Mouse (Mus musculus) stomach, postnatal 0 days (tissue): ENCODE measurements around the gene Tomm5. TPM values are rescaled to one million over a fixed set of nuclear protein-coding genes. Genes with fewer than 3 reads are reported as not detected.
"Not testable (repeated sequence)": the region's sequence is repeated elsewhere in the genome, so short reads cannot be mapped to it uniquely, and the experiment has no call there.

Experiments used
- ATAC-seq: fragments of 200-750 bp; cut with Nextera tagmentation; 2 replicates; pipeline ENCODE4 v1.8.0; 2017; ENCODE audit not compliant: low FRiP score, low TSS enrichment
- DNase-seq: peaks from one replicate; pipeline ENCODE4 v3.0.0-alpha.2; 2016; ENCODE audit warnings: low spot score
- H3K27ac ChIP-seq: fragments of 300-500 bp; sonication (generic); replicated peaks from 2 replicates; pipeline ENCODE4 v1.5.1; 2014; ENCODE audit warnings: mild to moderate bottlenecking, control low read depth
- H3K27me3 ChIP-seq: fragments of 300-500 bp; sonication (generic); 2 replicates; pipeline ENCODE4 v1.6.1; 2014; ENCODE audit warnings: low read length; ENCODE audit not compliant: control insufficient read depth, insufficient read depth
- H3K36me3 ChIP-seq: fragments of 300-500 bp; sonication (generic); 2 replicates; pipeline ENCODE4 v1.6.1; 2014; ENCODE audit warnings: low read length, mixed read lengths; ENCODE audit not compliant: control insufficient read depth, insufficient read depth
- H3K4me1 ChIP-seq: fragments of 300-500 bp; sonication (generic); replicated peaks from 2 replicates; pipeline ENCODE4 v1.6.1; 2014; ENCODE audit warnings: antibody characterized with exemption; ENCODE audit not compliant: control insufficient read depth, insufficient read depth
- H3K4me2 ChIP-seq: fragments of 300-500 bp; sonication (generic); replicated peaks from 2 replicates; pipeline ENCODE4 v1.6.1; 2014; ENCODE audit warnings: low read depth, mild to moderate bottlenecking, control low read depth, moderate library complexity
- H3K4me3 ChIP-seq: fragments of 300-500 bp; sonication (generic); 2 replicates; pipeline ENCODE4 v1.5.1; 2014; ENCODE audit warnings: low read depth, low read length, control low read depth
- H3K9ac ChIP-seq: fragments of 300-500 bp; sonication (generic); 2 replicates; pipeline ENCODE4 v1.6.1; 2014; ENCODE audit warnings: mild to moderate bottlenecking, low read length, control low read depth, mixed read lengths
- H3K9me3 ChIP-seq: fragments of 300-500 bp; sonication (generic); 2 replicates; pipeline ENCODE4 v1.6.1; 2016; ENCODE audit warnings: low read length; ENCODE audit not compliant: control insufficient read depth
- CTCF ChIP-seq: IDR thresholded peaks from 2 replicates; pipeline ENCODE4 v1.5.1; 2016; ENCODE audit warnings: antibody characterized with exemption, low read depth, mild to moderate bottlenecking, moderate library complexity
- EP300 ChIP-seq: optimal IDR thresholded peaks from 2 replicates; pipeline ENCODE3; 2016; ENCODE audit warnings: antibody characterized with exemption
- WGBS: fragments of 180-500 bp; shearing (Covaris S2); extraction: QIAGEN DNeasy Blood & Tissue Kit; methylation state at CpG from one replicate; pipeline ENCODE4 v1.1.7; 2014; 5-methylcytosine and 5-hydroxymethylcytosine counted together
- polyA plus RNA-seq: library from polyadenylated mRNA; unstranded; fragments of >200 nt; fragmentation: Nextera tagmentation; extraction: Ambion mirVana; gene quantifications from 2 replicates; pipeline ENCODE4 v1.2.1, GENCODE M21; 2015

The Tomm5 gene
- polyA plus RNA-seq, 1 experiment from 2014 or later: 257 TPM

GRCm38 (mm10) chr4:45073544-45073943 is 34.4 kb downstream of the Tomm5 start:
- no peak for TF ChIP-seq CTCF
- no peak for TF ChIP-seq EP300
- no peak for ATAC-seq
- no peaks in the 10 kb centered on the region for H3K4me1 ChIP-seq
- no peaks in the 10 kb centered on the region for H3K27me3 ChIP-seq
- H3K36me3 ChIP-seq: no peaks in the 10 kb centered on the region
- 79% methylated on average over 6 of the region's 6 CpGs for WGBS
- no peak overlapping the region for H3K9ac ChIP-seq
- H3K27ac ChIP-seq: no peak overlapping the region
- no peak overlapping the region for H3K4me2 ChIP-seq
- H3K9me3 ChIP-seq: no peaks in the 10 kb centered on the region
- no peak for DNase-seq
- no peak overlapping the region for H3K4me3 ChIP-seq

GRCm38 (mm10) chr4:45072261-45072973 is 35.5 kb downstream of the Tomm5 start:
- H3K4me2 ChIP-seq: no peak overlapping the region
- no peak overlapping the region for H3K27ac ChIP-seq
- TF ChIP-seq EP300 (no peak), CTCF (no peak)
- no peak overlapping the region for H3K4me3 ChIP-seq
- no peaks in the 10 kb centered on the region for H3K9me3 ChIP-seq
- H3K4me1 ChIP-seq: no peaks in the 10 kb centered on the region
- DNase-seq (no peak), ATAC-seq (no peak)
- H3K9ac ChIP-seq: no peak overlapping the region
- 58% methylated on average over 15 of the region's 15 CpGs for WGBS
- no peaks in the 10 kb centered on the region for H3K27me3 ChIP-seq
- no peaks in the 10 kb centered on the region for H3K36me3 ChIP-seq

GRCm38 (mm10) chr4:45067742-45068141 is 40.2 kb downstream of the Tomm5 start:
- no peak overlapping the region for H3K4me3 ChIP-seq
- no peak overlapping the region for H3K27ac ChIP-seq
- ATAC-seq: 0 out of 2 replicates have a peak, but pooled peaks have one; percentile 35
- 87% methylated on average over 4 of the region's 4 CpGs for WGBS
- no peak for DNase-seq
- H3K9ac ChIP-seq: no peak overlapping the region
- no peaks in the 10 kb centered on the region for H3K4me1 ChIP-seq
- no peaks in the 10 kb centered on the region for H3K36me3 ChIP-seq
- TF ChIP-seq CTCF: no peak
- TF ChIP-seq EP300: no peak
- H3K4me2 ChIP-seq: no peak overlapping the region
- no peaks in the 10 kb centered on the region for H3K27me3 ChIP-seq
- H3K9me3 ChIP-seq: no peaks in the 10 kb centered on the region

GRCm38 (mm10) chr4:45066036-45066730 is 41.7 kb downstream of the Tomm5 start:
- ATAC-seq: no peak
- 27% methylated on average over 2 of the region's 2 CpGs for WGBS
- DNase-seq: no peak
- Histone ChIP-seq H3K4me2 (no peak overlapping the region), H3K4me3 (no peak overlapping the region), H3K27ac (no peak overlapping the region), H3K9me3 (no peaks in the 10 kb centered on the region), H3K27me3 (no peaks in the 10 kb centered on the region), H3K9ac (no peak overlapping the region), H3K4me1 (no peaks in the 10 kb centered on the region), H3K36me3 (peaks cover 4% of the 10 kb centered on the region; the same call in 1 of the 2 replicates)
- TF ChIP-seq EP300 (no peak), CTCF (no peak)

GRCm38 (mm10) chr4:45064577-45064976 is 43.3 kb downstream of the Tomm5 start:
- ATAC-seq (no peak), DNase-seq (no peak)
- Histone ChIP-seq H3K4me1 (no peaks in the 10 kb centered on the region), H3K27me3 (no peaks in the 10 kb centered on the region), H3K36me3 (peaks cover 4% of the 10 kb centered on the region; the same call in 1 of the 2 replicates), H3K9me3 (no peaks in the 10 kb centered on the region), H3K27ac (no peak overlapping the region), H3K9ac (no peak overlapping the region), H3K4me2 (no peak overlapping the region), H3K4me3 (no peak overlapping the region)
- WGBS: 71% methylated on average over 2 of the region's 2 CpGs
- no peak for TF ChIP-seq CTCF

GRCm38 (mm10) chr4:45063836-45064235 is 44.1 kb downstream of the Tomm5 start:
- H3K27me3 ChIP-seq, H3K4me3 ChIP-seq, DNase-seq, H3K27ac ChIP-seq, H3K9ac ChIP-seq, H3K4me1 ChIP-seq, H3K36me3 ChIP-seq, H3K4me2 ChIP-seq, ATAC-seq, H3K9me3 ChIP-seq: not testable (repeated sequence)
- WGBS: 83% methylated on average over 1 of the region's 1 CpGs
